Mouse (Mus musculus): ENCODE measurements around the gene Olfr196.

DNA sequence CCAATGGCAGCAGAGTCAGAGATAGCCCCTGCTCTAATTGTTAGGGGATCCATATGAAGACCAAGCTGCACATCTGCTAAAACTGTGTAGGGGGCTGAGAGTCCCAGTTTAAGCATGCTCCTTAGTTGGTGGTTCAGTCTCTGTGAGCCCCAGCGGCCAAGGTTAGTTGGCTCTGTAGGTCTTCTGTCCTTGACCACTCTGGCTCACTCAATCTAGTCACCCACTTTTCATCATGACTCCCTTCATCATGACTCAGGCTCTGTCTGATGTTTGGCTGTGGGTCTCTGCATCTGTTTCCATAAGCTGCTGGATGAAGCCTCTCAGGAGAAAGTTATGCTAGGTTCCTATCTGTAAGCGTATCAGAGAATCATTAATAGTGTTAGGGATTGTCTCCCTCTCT, 18.3 kb downstream of the Olfr196 start:
- TF ChIP-seq POLR2A (IDR thresholded peaks at IDR 0.05; ENCODE audit: extremely low read depth, insufficient read depth, low read length) (no peak), CTCF (IDR thresholded peaks at IDR 0.05; ENCODE audit: low read depth, low read length) (no peak)

Data from liver, adult 2 months (tissue).